Mouse (Mus musculus) cortical plate, adult 2 months (tissue): ENCODE data around the gene Tmem50a. TPM values are rescaled to one million over a fixed set of nuclear protein-coding genes. Genes with fewer than 3 reads are reported as not detected.

ENCODE experiments used
- H3K27ac ChIP-seq: fragments of 200-500 bp; 2 replicates; pipeline ENCODE4 v1.5.1; 2012; ENCODE audit warnings: low read length, control low read depth, inconsistent platforms; ENCODE audit not compliant: insufficient read depth
- H3K4me1 ChIP-seq: fragments of 200-500 bp; 2 replicates; pipeline ENCODE4 v1.6.1; 2011; ENCODE audit warnings: low read length; ENCODE audit not compliant: control insufficient read depth, insufficient read depth
- H3K4me3 ChIP-seq: fragments of 200-500 bp; 2 replicates; pipeline ENCODE4 v1.5.1; 2011; ENCODE audit warnings: mild to moderate bottlenecking, low read length, control low read depth; ENCODE audit not compliant: insufficient read depth
- CTCF ChIP-seq: fragments of 200-500 bp; IDR thresholded peaks from 2 replicates; pipeline ENCODE4 v1.5.1; 2011; ENCODE audit warnings: mild to moderate bottlenecking, control low read depth, low read length; ENCODE audit not compliant: insufficient read depth; ENCODE audit errors: extremely low read depth
- POLR2A ChIP-seq: fragments of 200-500 bp; IDR thresholded peaks from 2 replicates; pipeline ENCODE4 v1.6.1; 2011; ENCODE audit warnings: mild to moderate bottlenecking, low read length, control low read depth; ENCODE audit not compliant: insufficient read depth; ENCODE audit errors: extremely low read depth
- polyA plus RNA-seq: library from polyadenylated mRNA; depleted of rRNA; stranded (reverse); fragments of >200 nt; gene quantifications from 2 replicates; pipeline ENCODE4 v1.2.3, GENCODE M21; 2012

The Tmem50a gene
- polyA plus RNA-seq, 1 experiment: 171 TPM

- TF ChIP-seq CTCF (no peak), POLR2A (no peak)
- no peak overlapping the region for H3K4me3 ChIP-seq
These were observed 47.6 kb downstream of the Tmem50a start for GRCm38 (mm10) chr4:134867213-134867612.

GRCm38 (mm10) chr4:134865789-134866188, 49.0 kb downstream of the Tmem50a start:
- TF ChIP-seq CTCF (no peak), POLR2A (no peak)
- no peak overlapping the region for H3K4me3 ChIP-seq
- H3K4me1 ChIP-seq: no peaks in the 10 kb centered on the region
- no peak overlapping the region for H3K27ac ChIP-seq

More at GRCm38 (mm10) chr4:134867213-134867612, 47.6 kb downstream of the Tmem50a start:
- Histone ChIP-seq H3K27ac (no peak overlapping the region), H3K4me1 (no peaks in the 10 kb centered on the region)

- TF ChIP-seq CTCF (no peak), POLR2A (no peak)
- no peak overlapping the region for H3K4me3 ChIP-seq
- no peaks in the 10 kb centered on the region for H3K4me1 ChIP-seq
- H3K27ac ChIP-seq: no peak overlapping the region
These were observed 49.5 kb downstream of the Tmem50a start for GRCm38 (mm10) chr4:134865340-134865739.

- no peak within 1 kb of the TSS for H3K27ac ChIP-seq
- H3K4me1 ChIP-seq: no peaks in the 10 kb centered on the region
- TF ChIP-seq POLR2A (no peak), CTCF (no peak)
- H3K4me3 ChIP-seq: no peak within 1 kb of the TSS
These were observed 50.7 kb downstream of the Tmem50a start, which contains the start of gene Rhd for GRCm38 (mm10) chr4:134863937-134864729. TSS of gene Rhd (plus strand) at chr4:134864536.

GRCm38 (mm10) chr4:134862996-134863395, 51.8 kb downstream of the Tmem50a start:
- H3K4me3 ChIP-seq: no peak overlapping the region
- H3K4me1 ChIP-seq: no peaks in the 10 kb centered on the region
- TF ChIP-seq POLR2A (no peak), CTCF (no peak)
- H3K27ac ChIP-seq: no peak overlapping the region

- H3K4me3 ChIP-seq: no peak overlapping the region
- H3K4me1 ChIP-seq: no peaks in the 10 kb centered on the region
- no peak overlapping the region for H3K27ac ChIP-seq
- TF ChIP-seq POLR2A (no peak), CTCF (no peak)
These were observed 52.9 kb downstream of the Tmem50a start for GRCm38 (mm10) chr4:134861884-134862283.

GRCm38 (mm10) chr4:134858494-134858893, 56.3 kb downstream of the Tmem50a start:
- Histone ChIP-seq H3K4me3 (no peak overlapping the region), H3K4me1 (no peaks in the 10 kb centered on the region), H3K27ac (no peak overlapping the region)
- no peak for TF ChIP-seq CTCF
- no peak for TF ChIP-seq POLR2A

GRCm38 (mm10) chr4:134856501-134856900, 58.3 kb downstream of the Tmem50a start:
- H3K4me1 ChIP-seq: no peaks in the 10 kb centered on the region
- no peak overlapping the region for H3K4me3 ChIP-seq
- H3K27ac ChIP-seq: no peak overlapping the region
- no peak for TF ChIP-seq CTCF
- no peak for TF ChIP-seq POLR2A

GRCm38 (mm10) chr4:134856056-134856455, 58.8 kb downstream of the Tmem50a start:
- H3K4me1 ChIP-seq: no peaks in the 10 kb centered on the region
- TF ChIP-seq CTCF (no peak), POLR2A (no peak)
- no peak overlapping the region for H3K4me3 ChIP-seq
- H3K27ac ChIP-seq: no peak overlapping the region

GRCm38 (mm10) chr4:134855371-134855770, 59.5 kb downstream of the Tmem50a start:
- Histone ChIP-seq H3K4me3 (no peak overlapping the region), H3K27ac (no peak overlapping the region), H3K4me1 (peaks cover 2% of the 10 kb centered on the region; the same call in 1 of the 2 replicates)
- TF ChIP-seq CTCF (no peak), POLR2A (no peak)
